Mouse (Mus musculus) heart, postnatal 0 days (tissue): Measurements from ENCODE around the gene Wnk2.

Source experiments
- CTCF ChIP-seq: IDR thresholded peaks from 2 replicates; pipeline ENCODE4 v1.5.1; 2016; ENCODE audit warnings: antibody characterized with exemption, control low read depth, low read depth
- EP300 ChIP-seq: IDR thresholded peaks from 2 replicates; pipeline ENCODE4 v1.6.1; 2016; ENCODE audit warnings: antibody characterized with exemption, low read depth

GRCm38 (mm10) chr13:49114116-49114515, 33.7 kb downstream of the Wnk2 start:
- TF ChIP-seq CTCF (no peak), EP300 (no peak)
